Mouse (Mus musculus) cerebellum, postnatal 4 days (tissue): Measurements from ENCODE around the gene Gsc.
A peak's percentile ranks its signal among the peaks of the same experiment; 100 is the strongest.
"Not testable (repeated sequence)": the region's sequence is repeated elsewhere in the genome, so short reads cannot be mapped to it uniquely, and the experiment has no call there.

ENCODE experiments used
- DNase-seq, 2 experiments: peaks; one replicate each; pipeline ENCODE4 v3.0.0; 2022; ENCODE audit warnings: low spot score in 2 of 2, mixed read lengths in 1 of 2

The Gsc gene

DNA sequence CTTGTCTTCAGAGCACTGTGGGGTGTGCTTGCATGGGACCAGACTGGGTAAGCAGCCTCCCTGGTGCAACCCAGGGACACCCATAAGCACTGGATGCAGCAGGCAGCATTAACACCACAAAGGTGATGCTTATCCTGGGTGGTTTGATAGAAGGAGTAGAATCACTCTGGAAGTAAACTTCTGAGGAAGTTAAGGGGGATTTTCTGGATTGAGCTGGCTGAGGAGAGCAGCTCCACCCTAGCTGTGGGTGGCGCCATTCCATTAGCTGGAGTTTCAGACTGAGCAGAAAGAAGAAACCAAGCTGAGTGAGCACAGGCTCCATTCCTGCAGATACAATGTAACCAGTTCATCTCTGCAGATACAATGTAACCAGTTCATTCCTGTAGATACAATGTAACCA, 20.1 kb downstream of the Gsc start:
- DNase-seq: no peak

DNA sequence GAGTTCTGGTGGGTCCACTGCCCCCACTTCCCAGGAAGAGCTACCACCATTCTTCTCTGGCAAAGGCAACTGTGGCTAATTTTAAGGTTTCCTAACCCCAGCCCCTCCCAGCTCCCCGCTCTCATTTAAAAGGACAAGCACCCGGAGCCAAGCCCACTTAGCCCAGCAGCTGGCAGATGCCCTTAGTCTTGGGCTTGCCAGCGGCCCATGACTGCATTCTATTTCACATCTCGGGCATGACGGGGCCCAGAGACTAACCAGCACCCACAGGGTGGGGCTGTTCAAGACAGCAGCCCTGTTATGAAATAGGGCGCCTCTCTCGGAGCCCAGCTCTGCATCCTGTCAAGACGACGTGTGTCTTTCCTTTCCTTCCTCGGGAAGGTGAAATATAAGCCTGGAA, 22.9 kb downstream of the Gsc start:
- DNase-seq: no peak

DNA sequence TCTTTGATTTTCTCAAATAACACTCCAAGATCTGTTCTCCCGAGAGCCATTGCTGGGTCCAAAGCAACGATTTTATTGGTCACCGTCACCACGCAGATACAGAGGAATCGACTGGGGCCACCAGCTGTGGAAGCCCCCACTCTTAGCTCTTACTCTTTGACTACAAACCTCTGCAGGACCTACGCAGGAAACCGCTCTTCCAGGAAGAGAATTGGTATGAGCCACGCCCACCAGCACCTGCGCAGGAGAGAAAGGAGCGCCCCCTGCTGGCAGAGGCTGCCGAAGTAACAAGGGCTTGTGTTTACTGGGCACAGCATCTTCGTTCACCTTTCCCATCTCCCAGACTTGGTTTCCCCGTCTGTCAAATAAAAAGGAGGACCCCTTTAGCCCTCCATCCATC, 25.0 kb downstream of the Gsc start:
- DNase-seq: peak in 1 of 2 experiments; percentile 32

DNA sequence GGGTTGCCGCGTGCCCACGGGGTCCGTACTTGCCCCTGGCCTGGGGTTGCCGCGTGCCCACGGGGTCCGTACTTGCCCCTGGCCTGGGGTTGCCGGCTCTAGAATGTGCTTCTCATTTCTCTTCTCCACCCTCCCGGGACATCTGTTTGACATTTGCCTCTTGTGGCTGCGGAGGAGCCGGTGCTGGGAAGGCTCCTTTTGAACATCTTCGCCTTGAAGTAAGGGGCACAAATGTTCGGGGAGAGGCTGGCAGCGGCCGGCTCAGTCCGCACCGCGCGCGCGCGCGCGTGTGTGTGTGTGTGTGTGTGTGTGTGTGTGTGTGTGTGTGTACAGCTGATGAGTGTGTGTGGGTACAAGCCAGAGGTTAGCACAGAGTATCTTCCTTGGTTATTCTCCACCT, 26.1 kb downstream of the Gsc start:
- not testable (repeated sequence) for DNase-seq

DNA sequence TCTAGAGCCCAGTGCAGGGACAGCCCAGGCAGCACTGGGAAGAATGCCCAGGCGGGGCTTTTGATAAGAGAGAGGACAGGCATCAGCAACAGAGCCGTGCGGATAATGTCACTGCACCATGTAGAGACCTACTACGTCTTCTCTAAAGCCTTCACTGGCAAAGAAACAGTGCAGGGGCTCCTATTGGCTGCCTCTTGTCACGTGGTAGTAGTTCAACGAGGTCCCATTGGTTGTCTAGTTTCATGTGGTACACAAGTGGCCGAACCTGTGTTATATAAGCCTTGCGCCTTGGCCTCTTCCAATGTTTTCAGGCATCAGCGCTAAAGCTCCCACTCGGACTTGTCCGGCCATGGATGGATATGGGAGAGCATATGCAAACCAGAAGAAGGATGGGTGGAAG, 29.4 kb downstream of the Gsc start:
- DNase-seq: no peak

DNA sequence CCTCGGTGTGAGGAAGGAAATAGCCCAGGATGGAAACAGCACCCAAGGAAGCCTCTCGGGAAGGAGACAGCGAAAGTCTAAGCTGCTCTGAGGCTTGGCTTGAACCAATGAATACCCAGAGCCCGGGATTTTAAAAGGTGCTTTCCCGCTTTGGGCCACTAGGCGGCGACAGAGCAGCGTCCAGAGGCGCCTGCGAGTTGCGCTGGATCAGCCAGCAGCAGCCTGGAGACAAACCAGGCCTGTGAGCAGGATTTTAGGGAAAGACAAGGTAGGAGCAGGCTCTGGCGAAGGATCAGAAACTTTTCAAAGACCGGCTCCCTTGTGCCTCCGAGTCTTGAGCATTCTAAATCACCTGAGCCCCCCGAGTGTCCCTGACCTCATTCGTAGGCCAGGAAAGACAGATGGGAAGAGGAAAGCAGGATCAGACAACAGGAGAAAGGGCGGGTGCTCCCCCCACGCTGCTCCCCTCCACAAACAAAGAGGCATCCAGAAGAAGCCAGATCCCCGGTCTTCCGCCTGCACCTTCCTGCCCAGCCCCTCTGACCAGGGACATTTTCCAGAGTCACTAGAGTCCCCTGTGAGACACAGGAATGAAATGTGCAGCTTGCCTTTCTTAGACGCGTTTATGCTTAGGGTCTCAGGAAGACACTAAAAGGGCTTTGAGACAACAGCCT, 32.9 kb downstream of the Gsc start:
- peak; percentile 93 to 97 for DNase-seq

DNA sequence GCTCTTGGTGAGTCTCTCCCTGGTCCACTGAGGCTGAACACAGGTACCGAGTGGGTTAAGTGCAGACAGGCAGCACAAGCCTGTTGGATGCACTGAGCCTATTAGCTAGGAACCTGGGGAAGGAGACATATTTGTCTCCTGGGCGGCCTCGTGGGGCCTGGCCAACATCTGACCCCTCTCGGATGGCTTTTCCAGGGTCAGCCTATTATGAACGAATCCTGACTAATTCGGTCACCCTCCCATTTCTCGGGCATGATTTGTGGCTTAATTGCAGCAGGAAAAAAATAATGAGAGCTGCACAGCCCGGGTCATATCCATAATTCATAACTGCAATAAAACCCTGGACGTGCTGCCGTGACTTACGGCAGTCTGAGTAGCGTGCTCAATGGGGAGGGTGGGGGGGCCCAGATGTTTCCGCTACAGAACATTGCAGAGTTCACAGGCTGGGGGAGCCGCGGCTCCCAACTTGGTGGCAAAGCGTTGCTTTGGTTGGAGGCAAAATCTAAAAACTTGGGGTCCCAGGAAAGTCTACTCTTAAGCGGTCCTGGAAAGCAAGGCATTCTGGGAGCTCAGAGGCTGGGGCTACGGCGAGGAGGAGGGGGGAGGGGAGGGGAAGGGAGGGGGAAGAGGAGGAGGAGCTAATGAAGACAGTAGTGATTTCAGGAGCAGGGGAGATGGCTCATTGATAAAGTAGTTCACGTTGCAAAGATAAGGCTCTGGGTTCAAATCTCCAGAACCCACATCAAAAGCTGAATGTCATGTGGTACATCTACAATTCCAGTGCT, 39.0 kb downstream of the Gsc start:
- no peak for DNase-seq

DNA sequence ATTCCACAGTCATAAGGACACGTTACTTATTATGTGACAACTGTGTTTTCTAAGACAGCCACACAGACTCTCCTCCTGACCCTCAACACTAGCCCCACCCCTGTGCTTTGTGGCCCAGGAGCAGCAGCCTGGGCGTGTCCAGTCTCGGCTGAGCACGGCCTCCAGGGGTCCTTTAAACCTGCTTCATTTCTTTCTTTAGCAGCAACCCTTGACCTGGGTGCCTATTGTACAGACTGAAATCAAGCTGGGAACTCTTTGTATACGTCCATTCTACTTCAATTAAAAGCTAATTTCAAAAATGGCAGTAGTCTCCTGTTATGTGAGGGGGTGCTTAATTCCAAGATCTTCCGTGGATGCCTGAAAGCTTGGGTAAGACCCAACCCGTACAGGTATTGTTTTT, 39.9 kb downstream of the Gsc start:
- DNase-seq: no peak

DNA sequence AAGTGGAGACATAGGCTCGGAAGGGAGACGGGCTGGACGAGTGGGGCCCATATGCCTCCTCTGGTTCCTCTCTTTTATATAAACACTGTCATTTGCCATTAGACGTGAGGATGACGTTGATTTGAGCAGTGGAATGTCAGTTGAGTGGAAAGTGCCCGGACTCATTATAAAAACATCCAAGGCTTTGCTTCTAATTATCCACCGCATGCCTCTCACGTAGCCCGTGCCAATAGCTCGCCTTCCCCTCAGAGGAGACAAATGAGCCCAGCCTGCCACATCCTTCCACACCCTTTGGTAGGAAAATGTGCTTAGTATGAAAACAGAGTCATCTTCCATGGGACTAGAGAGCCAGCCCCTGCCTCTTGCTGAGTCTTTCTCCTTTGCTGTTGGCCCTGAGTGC, 41.8 kb downstream of the Gsc start:
- DNase-seq: no peak

DNA sequence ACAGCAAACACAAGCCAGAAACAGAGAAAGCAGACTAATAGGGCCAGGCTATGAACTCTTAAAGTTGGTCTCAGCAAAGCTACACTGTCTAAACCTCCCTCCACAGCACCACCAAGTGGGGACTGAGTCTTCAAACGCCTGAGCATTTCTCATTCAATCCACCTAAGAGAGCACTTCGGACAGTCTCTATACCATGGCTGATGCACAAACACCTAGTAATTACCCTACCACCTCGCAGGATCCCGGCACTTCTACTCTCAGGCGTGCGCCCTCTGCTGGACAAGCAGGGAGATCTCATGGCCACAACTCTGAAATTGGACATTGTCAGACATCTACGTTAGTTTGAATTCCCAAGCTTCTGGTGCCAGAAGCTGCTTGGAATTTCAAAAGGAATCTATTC, 46.2 kb downstream of the Gsc start:
- no peak for DNase-seq

DNA sequence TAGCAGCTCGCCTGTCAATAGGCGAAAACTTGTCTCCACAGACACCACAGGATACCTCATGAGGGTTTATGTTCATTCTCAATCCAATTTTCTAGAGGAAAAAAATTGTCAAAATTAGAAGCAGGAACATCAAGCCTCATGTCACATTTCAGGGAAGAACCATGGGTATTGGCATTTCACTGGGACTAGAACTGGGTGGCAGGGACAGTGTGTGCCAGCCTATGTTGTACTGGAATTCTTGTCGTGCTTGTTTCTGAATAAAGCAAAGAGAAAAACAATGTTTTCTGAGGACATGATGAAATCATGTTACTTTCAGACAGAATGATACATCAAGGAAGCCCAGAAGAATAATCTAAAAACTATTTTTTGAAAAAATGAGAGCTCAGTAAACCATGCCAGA, 47.5 kb downstream of the Gsc start:
- no peak for DNase-seq

DNA sequence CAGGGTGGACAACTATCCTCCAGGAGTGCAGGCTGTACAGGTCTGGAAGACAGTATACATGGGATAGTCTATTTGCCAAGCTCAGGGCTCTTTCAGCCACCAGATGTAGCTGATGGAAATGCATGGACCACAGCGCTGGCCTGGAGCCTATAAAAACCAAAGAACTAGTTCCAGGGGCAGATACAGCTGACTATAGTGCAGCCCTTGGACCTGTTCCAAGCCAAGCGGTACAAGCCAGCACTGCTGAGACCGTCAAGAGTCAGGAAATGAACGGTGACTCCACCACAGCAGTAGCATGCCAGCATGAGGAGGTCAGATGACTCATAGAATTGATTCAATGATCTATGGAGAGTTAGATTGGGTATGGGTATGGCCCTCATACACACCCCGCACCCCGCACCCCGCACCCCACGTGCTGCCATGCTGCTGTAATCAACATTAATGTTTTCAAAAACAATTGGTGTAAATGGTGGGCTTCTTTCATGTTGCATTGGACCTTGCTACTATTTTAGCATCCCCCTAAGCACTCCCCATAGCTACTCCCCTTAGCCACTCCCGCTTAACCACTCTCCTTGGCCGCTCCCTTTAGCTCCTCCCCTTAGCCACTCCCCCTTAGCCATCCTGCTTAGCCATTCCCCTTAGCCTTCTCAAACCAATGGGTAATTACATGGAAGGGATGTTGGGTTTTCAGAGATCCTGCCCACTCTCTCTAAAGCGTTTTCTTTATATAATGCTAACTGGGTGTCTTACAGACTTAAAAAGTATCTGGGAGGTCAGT, 50.3 kb downstream of the Gsc start:
- DNase-seq: no peak
